Mouse (Mus musculus) ES-E14 (cell line): Measurements from ENCODE around the gene Gtf2a2. TPM values are rescaled to one million over a fixed set of nuclear protein-coding genes. Genes with fewer than 3 reads are reported as not detected.
"Not testable (repeated sequence)": the region's sequence is repeated elsewhere in the genome, so short reads cannot be mapped to it uniquely, and the experiment has no call there.

ENCODE experiments used
- DNase-seq: peaks from one replicate; pipeline ENCODE4 v3.0.0-alpha.2; 2013; ENCODE audit warnings: low read depth, low spot score
- H3K27ac ChIP-seq: 2 replicates; pipeline ENCODE4 v1.5.1; 2012; ENCODE audit warnings: low read depth, mild to moderate bottlenecking, low read length, moderate library complexity, mixed read lengths; ENCODE audit not compliant: poor library complexity, insufficient read depth, severe bottlenecking
- H3K36me3 ChIP-seq: 2 replicates; pipeline ENCODE4 v1.6.1; 2012; ENCODE audit warnings: mild to moderate bottlenecking, low read length, moderate library complexity, mixed read lengths; ENCODE audit not compliant: control insufficient read depth, poor library complexity, insufficient read depth, severe bottlenecking
- H3K4me1 ChIP-seq, 2 experiments: fragments of 150-350 bp in 1 of 2; sonication (generic) in 1 of 2; 2 replicates each; pipeline ENCODE4 v1.6.1; 2012; ENCODE audit warnings: low read length in 2 of 2, mild to moderate bottlenecking in 1 of 2, mixed read lengths in 1 of 2; ENCODE audit not compliant: control insufficient read depth in 2 of 2, insufficient read depth in 2 of 2, poor library complexity in 1 of 2
- H3K4me3 ChIP-seq, 2 experiments: fragments of 150-350 bp in 1 of 2; sonication (generic) in 1 of 2; 2 replicates each; pipeline ENCODE4 v1.5.1; 2012; ENCODE audit warnings: low read length in 2 of 2, low read depth in 1 of 2, mild to moderate bottlenecking in 1 of 2, mixed read lengths in 1 of 2; ENCODE audit not compliant: insufficient read depth in 1 of 2, poor library complexity in 1 of 2, severe bottlenecking in 1 of 2
- H3K9ac ChIP-seq: 2 replicates; pipeline ENCODE4 v1.6.1; 2012; ENCODE audit warnings: low read depth, mild to moderate bottlenecking, low read length, mixed read lengths; ENCODE audit not compliant: poor library complexity, insufficient read depth, severe bottlenecking
- H3K9me3 ChIP-seq: fragments of 150-350 bp; sonication (generic); 2 replicates; pipeline ENCODE4 v1.6.1; 2012; ENCODE audit warnings: low read depth, mild to moderate bottlenecking, low read length; ENCODE audit not compliant: control insufficient read depth, insufficient read depth
- CHD2 ChIP-seq: IDR thresholded peaks from 2 replicates; pipeline ENCODE4 v1.6.1; 2014; ENCODE audit warnings: mild to moderate bottlenecking, low read depth, low read length, inconsistent platforms
- HCFC1 ChIP-seq: IDR thresholded peaks from 2 replicates; pipeline ENCODE4 v1.6.1; 2012; ENCODE audit warnings: low read length, inconsistent platforms, borderline replicate concordance; ENCODE audit not compliant: insufficient read depth
- MAFK ChIP-seq: IDR thresholded peaks from 2 replicates; pipeline ENCODE4 v1.6.1; 2014; ENCODE audit warnings: mild to moderate bottlenecking, low read depth, low read length, inconsistent platforms; ENCODE audit not compliant: insufficient read depth
- ZC3H11A ChIP-seq: IDR thresholded peaks from 2 replicates; pipeline ENCODE4 v1.6.1; 2012; ENCODE audit warnings: low read depth, mild to moderate bottlenecking, inconsistent platforms, low read length, borderline replicate concordance
- ZNF384 ChIP-seq: IDR thresholded peaks from 2 replicates; pipeline ENCODE4 v1.6.1; 2012; ENCODE audit warnings: low read depth, low read length, inconsistent platforms
- in situ Hi-C, 2 experiments: fragments of 600-800 bp; cut with MboI; formaldehyde crosslinking; loops; one replicate each; pipeline ENCODE4 v1.15.1; 2025; ENCODE audit warnings: low sequenced_read_pairs in 2 of 2, inconsistent platforms in 1 of 2; ENCODE audit not compliant: unreplicated experiment in 2 of 2
- total RNA-seq: library from RNA; depleted of rRNA; stranded (reverse); fragments of 300-350 nt; gene quantifications from 2 replicates; pipeline ENCODE4 v1.2.3, GENCODE M21; 2012

Gene Gtf2a2
- total RNA-seq, 1 experiment: 70.9 TPM

DNA sequence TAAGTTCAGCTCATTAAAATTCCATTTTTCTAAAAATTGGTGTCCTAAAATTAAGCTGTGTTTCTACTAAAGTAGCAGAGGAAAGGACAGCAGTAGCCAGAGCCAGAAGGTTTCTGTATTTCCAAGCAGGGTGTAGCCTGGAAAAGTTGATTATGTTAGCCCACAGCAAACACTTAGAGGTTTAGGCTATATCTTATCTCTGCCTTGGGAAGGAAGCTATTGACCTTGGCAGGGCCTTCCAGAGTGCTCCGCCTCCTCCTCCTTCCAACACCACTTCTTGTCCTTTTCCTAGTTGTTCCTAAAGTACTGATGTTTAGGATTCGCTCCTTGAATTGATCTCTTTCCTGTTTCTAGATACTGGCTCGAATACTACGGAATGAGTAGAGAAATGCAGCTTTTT, 9.7 kb downstream of the Gtf2a2 start:
- TF ChIP-seq CHD2: no peak
- TF ChIP-seq ZNF384: no peak
- H3K9me3 ChIP-seq: no peaks in the 10 kb centered on the region
- H3K9ac ChIP-seq: no peak overlapping the region
- no peak overlapping the region for H3K4me3 ChIP-seq
- DNase-seq: no peak
- in situ Hi-C loops: no loop called here
- H3K4me1 ChIP-seq: no peaks in the 10 kb centered on the region
- H3K27ac ChIP-seq: no peak overlapping the region
- H3K36me3 ChIP-seq: peaks cover 3% of the 10 kb centered on the region; the same call in 1 of the 2 replicates

DNA sequence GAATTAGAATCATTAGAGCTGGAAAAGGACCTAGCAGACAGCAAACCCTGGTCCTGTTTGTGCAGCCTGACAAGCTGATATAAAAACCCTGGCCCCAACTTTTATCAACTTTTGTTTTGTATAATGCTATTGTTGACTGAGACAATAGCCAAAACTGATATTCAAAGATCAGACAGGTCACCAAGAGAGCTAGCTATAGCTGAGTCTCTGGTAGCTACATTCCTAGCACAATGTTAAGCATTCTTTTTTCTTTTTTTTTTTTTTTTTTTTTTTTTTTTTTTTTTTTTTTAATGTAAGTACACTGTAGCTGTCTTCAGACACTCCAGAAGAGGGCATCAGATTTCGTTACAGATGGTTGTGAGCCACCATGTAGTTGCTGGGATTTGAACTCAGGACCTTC, 11.3 kb downstream of the Gtf2a2 start:
- H3K4me1 ChIP-seq, H3K9me3 ChIP-seq, H3K4me3 ChIP-seq, H3K9ac ChIP-seq, H3K27ac ChIP-seq, in situ Hi-C loops, H3K36me3 ChIP-seq, DNase-seq: not testable (repeated sequence)
- TF ChIP-seq ZNF384: peak; percentile 96

GRCm38 (mm10) chr9:70024648-70025047, 12.3 kb downstream of the Gtf2a2 start:
- in situ Hi-C loops: no loop called here
- Histone ChIP-seq H3K27ac (no peak overlapping the region), H3K9ac (no peak overlapping the region), H3K36me3 (peaks cover 3% of the 10 kb centered on the region; the same call in 1 of the 2 replicates), H3K4me1 (no peaks in the 10 kb centered on the region), H3K9me3 (no peaks in the 10 kb centered on the region), H3K4me3 (no peak overlapping the region)
- no peak for TF ChIP-seq ZC3H11A
- TF ChIP-seq MAFK: 0 out of 2 replicates have a peak, but pooled peaks have one; percentile 15
- no peak for DNase-seq

GRCm38 (mm10) chr9:70025365-70026012, 13.1 kb downstream of the Gtf2a2 start:
- in situ Hi-C loops: no loop called here

DNA sequence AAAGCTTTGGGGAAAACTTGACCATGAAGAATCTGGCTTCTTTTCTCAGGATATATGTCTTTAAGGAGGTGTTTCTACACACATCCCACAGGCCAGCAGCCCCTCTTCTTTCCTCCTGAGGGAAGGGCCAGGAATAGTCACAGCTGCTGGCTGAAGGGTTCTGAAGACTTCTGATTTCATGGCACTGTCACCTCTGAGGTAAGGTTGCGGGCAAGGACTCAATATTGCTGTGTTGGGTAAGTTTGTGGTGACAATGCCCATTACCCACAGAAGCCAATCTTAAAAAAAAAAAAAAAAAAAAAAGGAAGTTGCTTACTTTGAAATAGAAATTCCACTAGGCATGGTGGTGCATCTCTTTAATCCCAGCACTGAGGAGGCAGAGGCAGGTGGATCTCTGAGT, 19.8 kb downstream of the Gtf2a2 start:
- H3K4me1 ChIP-seq: 0 out of 4 replicates have a peak, but pooled peaks cover 0 to 6% of the 10 kb centered on the region in 2 experiments
- no peak overlapping the region for H3K4me3 ChIP-seq
- no peak for TF ChIP-seq CHD2
- TF ChIP-seq ZC3H11A: no peak
- TF ChIP-seq HCFC1: no peak
- TF ChIP-seq MAFK: no peak
- TF ChIP-seq ZNF384: no peak
- no peak overlapping the region for H3K9ac ChIP-seq
- no peak overlapping the region for H3K27ac ChIP-seq
- in situ Hi-C loops: no loop called here
- no peaks in the 10 kb centered on the region for H3K9me3 ChIP-seq
- DNase-seq: no peak
- H3K36me3 ChIP-seq: no peaks in the 10 kb centered on the region

More at GRCm38 (mm10) chr9:70025365-70026012, 13.1 kb downstream of the Gtf2a2 start:
- Histone ChIP-seq H3K27ac (no peak overlapping the region), H3K4me1 (no peaks in the 10 kb centered on the region), H3K4me3 (no peak overlapping the region), H3K9me3 (no peaks in the 10 kb centered on the region), H3K36me3 (peaks cover 3% of the 10 kb centered on the region; the same call in 1 of the 2 replicates), H3K9ac (no peak overlapping the region)
- no peak for TF ChIP-seq HCFC1
- TF ChIP-seq ZC3H11A: no peak
- no peak for TF ChIP-seq ZNF384
- no peak for TF ChIP-seq MAFK
- no peak for DNase-seq
